Mouse (Mus musculus) intestine, embryonic 16.5 days (tissue): ENCODE measurements around the gene Scn5a. TPM values are rescaled to one million over a fixed set of nuclear protein-coding genes. Genes with fewer than 3 reads are reported as not detected.
A peak's percentile ranks its signal among the peaks of the same experiment; 100 is the strongest.

ENCODE experiments used
- ATAC-seq: fragments of 200-750 bp; cut with Nextera tagmentation; 2 replicates; pipeline ENCODE4 v1.8.0; 2017; ENCODE audit warnings: moderate TSS enrichment, moderate library complexity
- H3K27ac ChIP-seq: fragments of 300-500 bp; sonication (generic); 2 replicates; pipeline ENCODE4 v1.5.1; 2014; ENCODE audit warnings: mild to moderate bottlenecking, low read length
- H3K27me3 ChIP-seq: fragments of 300-500 bp; sonication (generic); replicated peaks from 2 replicates; pipeline ENCODE4 v1.6.1; 2014; ENCODE audit warnings: low read length, control low read depth, mixed read lengths; ENCODE audit not compliant: control insufficient read depth, insufficient read depth
- H3K36me3 ChIP-seq: fragments of 300-500 bp; sonication (generic); 2 replicates; pipeline ENCODE4 v1.6.1; 2014; ENCODE audit warnings: low read length, control low read depth; ENCODE audit not compliant: control insufficient read depth, insufficient read depth
- H3K4me1 ChIP-seq: fragments of 300-500 bp; sonication (generic); 2 replicates; pipeline ENCODE4 v1.6.1; 2014; ENCODE audit warnings: low read length, control low read depth, mixed read lengths; ENCODE audit not compliant: control insufficient read depth, insufficient read depth
- H3K4me2 ChIP-seq: fragments of 300-500 bp; sonication (generic); 2 replicates; pipeline ENCODE4 v1.6.1; 2014; ENCODE audit warnings: low read depth, low read length, control low read depth
- H3K4me3 ChIP-seq: fragments of 300-500 bp; sonication (generic); 2 replicates; pipeline ENCODE4 v1.5.1; 2014; ENCODE audit warnings: mild to moderate bottlenecking, low read length
- H3K9ac ChIP-seq: fragments of 300-500 bp; sonication (generic); 2 replicates; pipeline ENCODE4 v1.6.1; 2014; ENCODE audit warnings: low read depth, low read length
- H3K9me3 ChIP-seq: fragments of 300-500 bp; sonication (generic); 2 replicates; pipeline ENCODE4 v1.6.1; 2016; ENCODE audit warnings: low read length, control low read depth; ENCODE audit not compliant: control insufficient read depth
- WGBS: fragments of 180-500 bp; shearing (Covaris S2); extraction: QIAGEN DNeasy Blood & Tissue Kit; methylation state at CpG from one replicate; pipeline ENCODE4 v1.1.7; 2014; 5-methylcytosine and 5-hydroxymethylcytosine counted together
- polyA plus RNA-seq: library from polyadenylated mRNA; unstranded; fragments of >200 nt; fragmentation: Nextera tagmentation; extraction: Ambion mirVana; gene quantifications from 2 replicates; pipeline ENCODE4 v1.2.1, GENCODE M21; 2015

Gene Scn5a
- polyA plus RNA-seq, 1 experiment from 2014 or later, result 0.26 TPM

- 91% methylated on average over 8 of the region's 8 CpGs for WGBS
- Histone ChIP-seq H3K4me3 (no peak overlapping the region), H3K27ac (no peak overlapping the region), H3K9me3 (no peaks in the 10 kb centered on the region), H3K4me2 (no peak overlapping the region), H3K36me3 (no peaks in the 10 kb centered on the region), H3K27me3 (0 out of 2 replicates have a peak, but pooled peaks cover 3% of the 10 kb centered on the region), H3K4me1 (no peaks in the 10 kb centered on the region), H3K9ac (no peak overlapping the region)
- no peak for ATAC-seq
Measured at GRCm38 (mm10) chr9:119589592-119589991, 10.8 kb upstream of the Scn5a start.

- ATAC-seq, result no peak
Measured at GRCm38 (mm10) chr9:119588763-119589449, 10.1 kb upstream of the Scn5a start.

DNA sequence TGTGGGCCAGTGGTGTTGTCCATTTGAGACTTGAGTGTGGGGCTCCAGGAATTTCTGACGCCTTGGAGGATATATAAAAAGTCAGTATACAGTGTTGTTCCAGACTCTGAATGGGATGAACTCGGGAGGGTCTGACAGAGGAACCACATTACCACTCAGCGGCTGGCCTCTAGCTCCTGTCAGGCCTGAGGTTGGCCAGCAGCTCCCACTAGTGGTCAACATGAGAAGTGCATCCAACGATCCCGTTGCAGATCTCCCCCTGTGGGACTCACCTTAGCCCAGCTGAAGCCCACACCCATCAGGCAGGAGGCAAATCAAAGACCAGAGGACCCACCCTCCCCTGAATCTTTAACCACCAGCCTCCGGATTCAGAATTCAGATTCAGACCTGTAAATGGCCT, 1.9 kb upstream of the Scn5a start:
- peak; percentile 25; the same call in 1 of the 2 replicates for ATAC-seq
- Histone ChIP-seq H3K4me3 (no peak overlapping the region), H3K9ac (no peak overlapping the region), H3K27ac (no peak overlapping the region), H3K36me3 (no peaks in the 10 kb centered on the region), H3K9me3 (no peaks in the 10 kb centered on the region), H3K4me2 (no peak overlapping the region), H3K4me1 (peaks cover 9% of the 10 kb centered on the region), H3K27me3 (peaks cover 48% of the 10 kb centered on the region)
- WGBS, result 1% methylated on average over 6 of the region's 6 CpGs

More at GRCm38 (mm10) chr9:119588763-119589449, 10.1 kb upstream of the Scn5a start:
- H3K9ac ChIP-seq, result no peak overlapping the region
- H3K27me3 ChIP-seq, result 0 out of 2 replicates have a peak, but pooled peaks cover 3% of the 10 kb centered on the region
- H3K4me3 ChIP-seq, result no peak overlapping the region
- WGBS, result 29% methylated on average over 26 of the region's 26 CpGs
- H3K27ac ChIP-seq, result no peak overlapping the region
- H3K4me1 ChIP-seq, result no peaks in the 10 kb centered on the region
- no peak overlapping the region; the same call in 1 of the 2 replicates for H3K4me2 ChIP-seq
- H3K36me3 ChIP-seq, result no peaks in the 10 kb centered on the region
- H3K9me3 ChIP-seq, result no peaks in the 10 kb centered on the region

- WGBS, result 89% methylated on average over 17 of the region's 17 CpGs
- Histone ChIP-seq H3K4me2 (no peak overlapping the region), H3K9ac (no peak overlapping the region), H3K9me3 (no peaks in the 10 kb centered on the region), H3K4me1 (peaks cover 9% of the 10 kb centered on the region), H3K27ac (no peak overlapping the region), H3K27me3 (peaks cover 52% of the 10 kb centered on the region), H3K36me3 (no peaks in the 10 kb centered on the region), H3K4me3 (no peak overlapping the region)
- ATAC-seq, result no peak
Measured at GRCm38 (mm10) chr9:119580187-119580586, 1.4 kb upstream of the Scn5a start.

DNA sequence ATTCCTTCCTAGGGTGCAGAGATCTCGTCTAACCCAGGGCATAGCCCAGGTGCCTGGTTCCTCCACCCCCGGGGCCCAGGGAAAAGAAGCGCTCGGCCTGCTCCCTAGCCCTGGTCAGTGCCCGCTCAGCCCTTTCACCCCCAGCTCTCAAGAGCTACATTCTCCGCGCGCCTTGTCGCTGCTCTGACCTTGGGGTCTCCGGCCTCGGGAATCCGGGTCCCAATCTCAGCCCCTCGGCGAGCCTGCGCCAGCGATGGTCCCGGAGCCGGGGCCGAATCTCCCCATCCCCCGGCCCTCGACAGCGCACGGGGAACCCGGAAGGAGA, 543 bp downstream of the Scn5a start:
- Histone ChIP-seq H3K27ac (no peak overlapping the region), H3K36me3 (no peaks in the 10 kb centered on the region), H3K4me1 (peaks cover 9% of the 10 kb centered on the region), H3K4me2 (peak overlapping the region; percentile 98), H3K9me3 (no peaks in the 10 kb centered on the region), H3K9ac (peak overlapping the region; percentile 64), H3K27me3 (peaks cover 61% of the 10 kb centered on the region), H3K4me3 (peak overlapping the region; percentile 60)
- WGBS, result 1% methylated on average over 21 of the region's 24 CpGs
- ATAC-seq, result peak; percentile 4; the same call in 1 of the 2 replicates

DNA sequence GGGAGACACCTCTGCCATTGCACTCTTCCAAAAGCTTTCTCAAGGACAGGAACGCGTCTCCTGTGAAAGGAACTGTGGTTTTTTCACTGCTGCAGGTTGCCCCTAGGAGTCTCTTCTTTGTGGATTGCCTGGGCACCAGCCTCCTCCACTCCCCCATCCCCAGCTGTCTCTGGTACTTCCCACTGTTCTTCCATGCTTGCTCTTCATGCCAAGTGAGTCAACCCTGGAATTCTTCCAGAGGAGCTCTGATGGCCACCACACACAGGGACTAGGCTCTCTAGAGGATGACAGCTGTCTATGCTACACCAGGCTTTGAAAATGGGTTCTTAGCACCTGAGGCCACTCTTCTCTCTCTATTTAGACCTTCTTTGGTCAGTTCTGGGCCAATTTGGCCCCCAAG, 1.8 kb downstream of the Scn5a start:
- ATAC-seq, result no peak
- Histone ChIP-seq H3K4me1 (peaks cover 9% of the 10 kb centered on the region), H3K4me2 (no peak overlapping the region), H3K36me3 (no peaks in the 10 kb centered on the region), H3K9ac (no peak overlapping the region), H3K4me3 (no peak overlapping the region), H3K27ac (no peak overlapping the region), H3K9me3 (no peaks in the 10 kb centered on the region), H3K27me3 (peaks cover 70% of the 10 kb centered on the region)
- WGBS, result 78% methylated on average over 2 of the region's 2 CpGs

- Histone ChIP-seq H3K36me3 (no peaks in the 10 kb centered on the region), H3K9ac (no peak overlapping the region), H3K4me3 (no peak overlapping the region), H3K4me2 (no peak overlapping the region), H3K27me3 (peaks cover 80% of the 10 kb centered on the region), H3K9me3 (no peaks in the 10 kb centered on the region), H3K4me1 (peaks cover 9% of the 10 kb centered on the region), H3K27ac (no peak overlapping the region)
- ATAC-seq, result no peak
- WGBS, result 47% methylated on average over 9 of the region's 9 CpGs
Measured at GRCm38 (mm10) chr9:119575732-119576131, 3.1 kb downstream of the Scn5a start.

DNA sequence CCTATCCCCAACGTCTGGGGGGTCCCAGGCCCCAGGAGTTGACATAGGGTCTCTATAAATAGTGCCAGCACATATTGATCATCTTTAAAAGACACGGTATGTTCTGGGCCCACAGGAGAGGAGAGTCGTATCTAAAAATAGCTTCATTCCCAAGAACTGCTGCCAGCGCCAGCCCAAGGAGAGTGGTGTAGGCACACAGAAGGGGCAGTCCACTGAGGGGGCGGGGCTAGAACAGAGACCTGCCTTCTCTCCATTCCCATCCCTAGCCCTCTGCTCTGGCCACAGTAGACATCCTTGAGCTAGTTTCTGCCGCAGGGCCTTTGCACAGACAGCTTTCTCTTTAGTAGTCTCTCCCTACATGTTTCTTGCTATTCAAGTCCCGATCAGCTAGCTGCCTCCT, 4.5 kb downstream of the Scn5a start:
- 69% methylated on average over 7 of the region's 7 CpGs for WGBS
- H3K4me2 ChIP-seq, result no peak overlapping the region
- H3K4me1 ChIP-seq, result peaks cover 9% of the 10 kb centered on the region
- peaks cover 75% of the 10 kb centered on the region for H3K27me3 ChIP-seq
- no peaks in the 10 kb centered on the region for H3K36me3 ChIP-seq
- no peak overlapping the region for H3K4me3 ChIP-seq
- H3K9ac ChIP-seq, result no peak overlapping the region
- H3K9me3 ChIP-seq, result no peaks in the 10 kb centered on the region
- H3K27ac ChIP-seq, result no peak overlapping the region
- ATAC-seq, result no peak

- peaks cover 63% of the 10 kb centered on the region for H3K27me3 ChIP-seq
- WGBS, result 57% methylated on average over 14 of the region's 14 CpGs
- no peak overlapping the region for H3K4me2 ChIP-seq
- no peak overlapping the region for H3K4me3 ChIP-seq
- ATAC-seq, result no peak
- H3K36me3 ChIP-seq, result no peaks in the 10 kb centered on the region
- no peak overlapping the region for H3K9ac ChIP-seq
- no peaks in the 10 kb centered on the region for H3K4me1 ChIP-seq
- H3K9me3 ChIP-seq, result no peaks in the 10 kb centered on the region
- no peak overlapping the region for H3K27ac ChIP-seq
Measured at GRCm38 (mm10) chr9:119573009-119573408, 5.8 kb downstream of the Scn5a start.

DNA sequence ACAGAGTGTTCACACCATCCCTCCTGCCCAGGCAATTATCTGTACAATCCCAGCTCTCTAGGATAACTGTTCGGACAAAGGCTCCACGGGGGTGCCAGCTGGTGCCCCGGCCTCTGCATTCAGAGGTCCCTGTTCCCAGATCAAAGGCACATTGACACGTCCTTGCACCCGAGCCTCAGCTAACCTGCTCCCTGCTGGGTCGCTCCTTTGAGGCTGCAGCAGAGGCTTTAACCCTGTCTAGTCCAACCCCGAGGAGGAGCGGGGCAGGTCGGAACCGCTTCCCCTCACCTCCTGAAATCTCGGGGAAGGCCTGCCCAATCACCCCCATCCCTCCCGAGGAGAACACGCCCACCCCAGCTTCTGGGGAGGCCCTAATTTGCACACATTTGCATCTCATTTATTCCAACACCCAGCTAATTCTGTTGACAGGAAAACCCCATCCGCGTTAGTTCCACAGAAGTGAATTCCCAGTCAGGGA, 7.4 kb downstream of the Scn5a start:
- H3K27ac ChIP-seq, result no peak overlapping the region
- no peak for ATAC-seq
- peaks cover 50% of the 10 kb centered on the region for H3K27me3 ChIP-seq
- H3K4me3 ChIP-seq, result no peak overlapping the region
- no peaks in the 10 kb centered on the region for H3K4me1 ChIP-seq
- H3K9me3 ChIP-seq, result no peaks in the 10 kb centered on the region
- no peaks in the 10 kb centered on the region for H3K36me3 ChIP-seq
- no peak overlapping the region for H3K4me2 ChIP-seq
- H3K9ac ChIP-seq, result no peak overlapping the region
- WGBS, result 10% methylated on average over 15 of the region's 15 CpGs
